Mouse (Mus musculus) heart, postnatal 0 days (tissue): ENCODE data around the gene Olfml1.

Experiments used
- CTCF ChIP-seq: IDR thresholded peaks from 2 replicates; pipeline ENCODE4 v1.5.1; 2016; ENCODE audit warnings: antibody characterized with exemption, control low read depth, low read depth
- EP300 ChIP-seq: IDR thresholded peaks from 2 replicates; pipeline ENCODE4 v1.6.1; 2016; ENCODE audit warnings: antibody characterized with exemption, low read depth

GRCm38 (mm10) chr7:107592641-107593040 lies 25.4 kb downstream of the Olfml1 start:
- TF ChIP-seq CTCF (no peak), EP300 (0 out of 2 replicates have a peak, but pooled peaks have one; percentile 67)
